In the genomic region with DNA sequence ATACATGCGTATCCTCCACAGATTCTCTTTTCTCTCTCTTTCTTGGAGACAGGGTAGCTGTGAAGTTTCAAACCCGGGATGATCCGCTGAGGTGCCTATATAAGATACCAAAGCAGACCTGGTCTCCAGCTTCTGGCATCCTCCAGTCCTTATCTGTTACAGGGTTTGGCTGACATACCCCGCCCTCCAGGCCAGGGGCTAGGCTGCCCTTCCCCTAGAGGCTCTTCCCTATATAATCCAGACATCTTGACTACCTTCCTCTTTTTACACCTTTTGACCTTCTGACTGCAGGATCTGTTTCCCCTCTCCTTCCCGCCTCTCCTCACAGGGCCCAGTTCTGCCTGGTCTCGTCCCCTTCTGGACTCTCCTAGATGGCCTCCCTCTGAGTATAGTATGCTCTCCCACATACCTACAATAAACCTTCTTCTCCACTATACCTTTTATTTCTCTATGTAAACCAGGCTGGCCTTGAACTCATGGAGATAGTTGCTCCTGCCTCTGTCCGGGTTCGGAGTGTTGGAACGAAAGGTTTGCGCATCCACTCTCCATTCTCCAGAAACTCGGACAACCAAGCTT, we compare ENCODE assay signal across 8 mouse cellular contexts. TPM values are rescaled to one million over a fixed set of nuclear protein-coding genes. Genes with fewer than 3 reads are reported as not detected.
DNase-seq lines count a peak whose midpoint lies in the region; ATAC-seq and TF ChIP-seq lines count a peak whose summit lies in the region.

No protein-coding gene starts in this region.

- DNase-seq in frontal cortex, adult 2 months (ENCODE audit: extremely low spot score in 1 of 2, low spot score in 1 of 2), result no peak
- DNase-seq in liver, embryonic 14.5 days (ENCODE audit: low read depth in 3 of 3, low spot score in 3 of 3), result peak in 1 of 3 experiments; percentile 61
- DNase-seq in spleen, postnatal 4 days (ENCODE audit: low spot score in 2 of 2), result peak; percentile 52 to 70
- no peak for DNase-seq in adrenal gland, adult (ENCODE audit: inconsistent age in 2 of 2, low spot score in 1 of 2)
- no peak for DNase-seq in thymus, postnatal 0 days (ENCODE audit: low spot score)

- WGBS in forebrain, embryonic 16.5 days, result 31% methylated on average over 11 of the region's 11 CpGs
- WGBS in liver, embryonic 14.5 days (ENCODE audit: insufficient replicate concordance), result 9% methylated on average over 11 of the region's 11 CpGs

- H3K27ac ChIP-seq in forebrain, embryonic 16.5 days (ENCODE audit: low read length), result peak overlapping the region; percentile 77
- H3K27ac ChIP-seq in liver, embryonic 14.5 days, result peak overlapping the region; percentile 92

- peaks cover 29% of the 10 kb centered on the region for H3K36me3 ChIP-seq in E14TG2a.4 (ENCODE audit: insufficient read depth, low read length)
- H3K36me3 ChIP-seq in forebrain, embryonic 16.5 days (ENCODE audit: control insufficient read depth, insufficient read depth), result peaks cover 8% of the 10 kb centered on the region; the same call in 1 of the 2 replicates
- peaks cover 22% of the 10 kb centered on the region for H3K36me3 ChIP-seq in liver, embryonic 14.5 days (replicated peaks; ENCODE audit: control insufficient read depth, insufficient read depth, low read depth)

- TF ChIP-seq EP300 in liver, embryonic 14.5 days (IDR thresholded peaks at IDR 0.05; ENCODE audit: low read depth), result no peak

- peaks cover 55% of the 10 kb centered on the region for H3K4me1 ChIP-seq in E14TG2a.4 (replicated peaks; ENCODE audit: low read depth, low read length)
- peaks cover 23% of the 10 kb centered on the region for H3K4me1 ChIP-seq in forebrain, embryonic 16.5 days (replicated peaks; ENCODE audit: control insufficient read depth, insufficient read depth, low read length)
- peaks cover 21 to 24% of the 10 kb centered on the region in 2 experiments for H3K4me1 ChIP-seq in liver, embryonic 14.5 days (replicated peaks; ENCODE audit: control insufficient read depth in 2 of 2, insufficient read depth in 2 of 2, low read length in 1 of 2)

- ATAC-seq in frontal cortex, adult (ENCODE audit: low TSS enrichment), result peak; percentile 38
- ATAC-seq in forebrain, embryonic 16.5 days, result peak; percentile 34
- ATAC-seq in liver, embryonic 14.5 days (ENCODE audit: insufficient read depth), result peak; percentile 81

- peaks cover 4% of the 10 kb centered on the region; the same call in 1 of the 2 replicates for H3K27me3 ChIP-seq in E14TG2a.4 (ENCODE audit: insufficient read depth, low read length)
- no peaks in the 10 kb centered on the region for H3K27me3 ChIP-seq in forebrain, embryonic 16.5 days (replicated peaks; ENCODE audit: control insufficient read depth, insufficient read depth, low read length)
- H3K27me3 ChIP-seq in liver, embryonic 14.5 days (ENCODE audit: control insufficient read depth, insufficient read depth, low read length), result no peaks in the 10 kb centered on the region

- peak overlapping the region; percentile 91 for H3K4me3 ChIP-seq in E14TG2a.4 (replicated peaks; ENCODE audit: low read length)
- H3K4me3 ChIP-seq in forebrain, embryonic 16.5 days (replicated peaks; ENCODE audit: low read length), result peak overlapping the region; percentile 69
- H3K4me3 ChIP-seq in liver, embryonic 14.5 days (ENCODE audit: insufficient read depth in 1 of 2, low read depth in 2 of 2, low read length in 2 of 2), result peak overlapping the region; percentile 90 to 93

- TF ChIP-seq CTCF in E14TG2a.4 (conservative IDR thresholded peaks at IDR 0.05; ENCODE audit: low read length), result no peak
- TF ChIP-seq CTCF in liver, embryonic 14.5 days (IDR thresholded peaks at IDR 0.05; ENCODE audit: low read depth), result 0 out of 2 replicates have a peak, but pooled peaks have one; percentile 17

- peak overlapping the region; percentile 85 for H3K9ac ChIP-seq in forebrain, embryonic 16.5 days (replicated peaks; ENCODE audit: low read depth, low read length)
- H3K9ac ChIP-seq in liver, embryonic 14.5 days (replicated peaks), result peak overlapping the region; percentile 97

- H3K9me3 ChIP-seq in E14TG2a.4 (ENCODE audit: low read length), result no peaks in the 10 kb centered on the region
- no peaks in the 10 kb centered on the region for H3K9me3 ChIP-seq in forebrain, embryonic 16.5 days (ENCODE audit: control insufficient read depth, low read length)
- no peaks in the 10 kb centered on the region for H3K9me3 ChIP-seq in liver, embryonic 14.5 days (ENCODE audit: control insufficient read depth, low read length)

- peak overlapping the region; percentile 53 for H3K4me2 ChIP-seq in forebrain, embryonic 16.5 days (ENCODE audit: low read length)
- H3K4me2 ChIP-seq in liver, embryonic 14.5 days (ENCODE audit: low read depth), result peak overlapping the region; percentile 93

RNA-seq across cellular contexts. Expression of gene Srsf9, which starts 0.6 kb away (rescaled TPM):
- 67.9 and 79.2 TPM in 2 replicates for polyA plus RNA-seq in frontal cortex, adult 2 months (2012; rRNA removed)
- 165 and 183 TPM in 2 replicates for polyA plus RNA-seq in forebrain, embryonic 16.5 days (2015; fragmentation: Nextera tagmentation; extraction: Ambion mirVana)
- polyA plus RNA-seq in liver, embryonic 14.5 days (2012; rRNA removed), result 31.8 and 46.2 TPM in 2 replicates
- 81.6 and 93.6 TPM in 2 replicates for polyA plus RNA-seq in liver, embryonic 14.5 days (2014; fragmentation: Nextera tagmentation; extraction: Ambion mirVana)
- polyA plus RNA-seq in thymus, postnatal 0 days (2015; fragmentation: Nextera tagmentation; extraction: Ambion mirVana), result 236 and 257 TPM in 2 replicates

RNA-seq across cellular contexts. Expression of gene Gatc, which starts 14.6 kb away (rescaled TPM):
- 32.8 and 33.0 TPM in 2 replicates for polyA plus RNA-seq in frontal cortex, adult 2 months (2012; rRNA removed)
- polyA plus RNA-seq in forebrain, embryonic 16.5 days (2015; fragmentation: Nextera tagmentation; extraction: Ambion mirVana), result 35.9 and 40.7 TPM in 2 replicates
- 11.6 and 12.5 TPM in 2 replicates for polyA plus RNA-seq in liver, embryonic 14.5 days (2012; rRNA removed)
- polyA plus RNA-seq in liver, embryonic 14.5 days (2014; fragmentation: Nextera tagmentation; extraction: Ambion mirVana), result 13.6 and 15.4 TPM in 2 replicates
- 11.6 and 12.5 TPM in 2 replicates for polyA plus RNA-seq in thymus, postnatal 0 days (2015; fragmentation: Nextera tagmentation; extraction: Ambion mirVana)

RNA-seq across cellular contexts. Expression of gene Triap1, which starts 14.7 kb away (rescaled TPM):
- 22.2 and 24.1 TPM in 2 replicates for polyA plus RNA-seq in frontal cortex, adult 2 months (2012; rRNA removed)
- 59.9 and 62.3 TPM in 2 replicates for polyA plus RNA-seq in forebrain, embryonic 16.5 days (2015; fragmentation: Nextera tagmentation; extraction: Ambion mirVana)
- polyA plus RNA-seq in liver, embryonic 14.5 days (2012; rRNA removed), result 11.0 and 15.4 TPM in 2 replicates
- polyA plus RNA-seq in liver, embryonic 14.5 days (2014; fragmentation: Nextera tagmentation; extraction: Ambion mirVana), result 28.9 and 30.8 TPM in 2 replicates
- polyA plus RNA-seq in thymus, postnatal 0 days (2015; fragmentation: Nextera tagmentation; extraction: Ambion mirVana), result 64.6 and 65.2 TPM in 2 replicates

RNA-seq across cellular contexts. Expression of gene Cox6a1, which starts 22.4 kb away (rescaled TPM):
- polyA plus RNA-seq in frontal cortex, adult 2 months (2012; rRNA removed), result 2,228 and 3,541 TPM in 2 replicates
- 864 and 925 TPM in 2 replicates for polyA plus RNA-seq in forebrain, embryonic 16.5 days (2015; fragmentation: Nextera tagmentation; extraction: Ambion mirVana)
- 747 and 780 TPM in 2 replicates for polyA plus RNA-seq in liver, embryonic 14.5 days (2012; rRNA removed)
- 731 and 761 TPM in 2 replicates for polyA plus RNA-seq in liver, embryonic 14.5 days (2014; fragmentation: Nextera tagmentation; extraction: Ambion mirVana)
- 1,056 and 1,106 TPM in 2 replicates for polyA plus RNA-seq in thymus, postnatal 0 days (2015; fragmentation: Nextera tagmentation; extraction: Ambion mirVana)

RNA-seq across cellular contexts. Expression of gene Dynll1, which starts 25.5 kb away (rescaled TPM):
- 637 and 750 TPM in 2 replicates for polyA plus RNA-seq in frontal cortex, adult 2 months (2012; rRNA removed)
- polyA plus RNA-seq in forebrain, embryonic 16.5 days (2015; fragmentation: Nextera tagmentation; extraction: Ambion mirVana), result 1,337 and 1,455 TPM in 2 replicates
- 63.0 and 152 TPM in 2 replicates for polyA plus RNA-seq in liver, embryonic 14.5 days (2012; rRNA removed)
- polyA plus RNA-seq in liver, embryonic 14.5 days (2014; fragmentation: Nextera tagmentation; extraction: Ambion mirVana), result 636 and 642 TPM in 2 replicates
- 1,203 and 1,571 TPM in 2 replicates for polyA plus RNA-seq in thymus, postnatal 0 days (2015; fragmentation: Nextera tagmentation; extraction: Ambion mirVana)

Comparison
In these comparisons a context has a peak if more than half of its experiments do, and no peak if none do; other contexts are left out.
1. DNase-seq: peak in spleen, postnatal 4 days (2 of 2); none in frontal cortex, adult 2 months (0 of 2), adrenal gland, adult (0 of 2) and thymus, postnatal 0 days (single experiment).
2. Peak in every context shown above with its lines, with median percentiles within 50 percentile points of each other: ATAC-seq and H3K4me3 ChIP-seq.